In the genomic region with DNA sequence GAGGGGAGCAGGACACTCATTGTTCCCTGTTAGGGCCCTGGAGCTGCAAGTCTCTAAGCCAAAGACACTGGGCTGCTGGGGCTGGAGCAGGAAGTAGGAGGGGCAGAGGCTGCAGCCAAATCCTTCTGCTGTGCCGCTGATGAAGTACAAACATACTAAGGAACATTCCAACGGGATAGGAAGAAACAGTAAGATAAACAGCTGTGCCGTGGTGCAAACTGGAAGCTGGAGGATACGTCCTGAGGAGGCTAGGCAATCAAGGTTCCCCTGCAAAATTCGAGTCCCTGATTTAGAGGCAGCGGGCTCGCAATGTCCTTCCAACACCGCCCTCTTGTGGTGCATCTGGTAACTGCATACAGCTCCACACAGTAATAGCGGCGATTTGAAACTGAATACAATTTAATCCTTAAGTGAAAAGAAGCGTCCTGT, we compare ENCODE assay signal across 8 mouse cellular contexts. TPM values are rescaled to one million over a fixed set of nuclear protein-coding genes. Genes with fewer than 3 reads are reported as not detected.
DNase-seq lines count a peak whose midpoint lies in the region; ATAC-seq and TF ChIP-seq lines count a peak whose summit lies in the region.

No protein-coding gene starts in this region.

- no peak overlapping the region for H3K27ac ChIP-seq in embryonic fibroblast, embryonic 13.5 days (ENCODE audit: insufficient read depth, low read length)
- no peak overlapping the region for H3K27ac ChIP-seq in heart, embryonic 12.5 days (ENCODE audit: poor library complexity, severe bottlenecking)
- H3K27ac ChIP-seq in kidney, embryonic 16.5 days (ENCODE audit: low read length) = peak overlapping the region; percentile 50; the same call in 1 of the 2 replicates
- no peak overlapping the region for H3K27ac ChIP-seq in liver, embryonic 11.5 days (ENCODE audit: low read depth, low read length)
- no peak overlapping the region; the same call in 1 of the 2 replicates for H3K27ac ChIP-seq in stomach, embryonic 15.5 days

- 0 out of 2 replicates have a peak overlapping the region, but pooled peaks have one; percentile 18 for H3K9ac ChIP-seq in heart, embryonic 12.5 days
- peak overlapping the region; percentile 53; the same call in 1 of the 2 replicates for H3K9ac ChIP-seq in kidney, embryonic 16.5 days (replicated peaks; ENCODE audit: low read length)
- H3K9ac ChIP-seq in liver, embryonic 11.5 days (ENCODE audit: low read depth, low read length) = no peak overlapping the region
- H3K9ac ChIP-seq in stomach, embryonic 15.5 days = no peak overlapping the region

- H3K9me3 ChIP-seq in heart, embryonic 12.5 days (replicated peaks) = no peaks in the 10 kb centered on the region
- no peaks in the 10 kb centered on the region for H3K9me3 ChIP-seq in kidney, embryonic 16.5 days (ENCODE audit: low read length)
- H3K9me3 ChIP-seq in liver, embryonic 11.5 days (ENCODE audit: control insufficient read depth, low read length) = no peaks in the 10 kb centered on the region
- H3K9me3 ChIP-seq in stomach, embryonic 15.5 days = no peaks in the 10 kb centered on the region

- TF ChIP-seq CTCF in embryonic fibroblast, embryonic 13.5 days (IDR thresholded peaks at IDR 0.05; ENCODE audit: borderline replicate concordance, insufficient read depth, low read length) = peak; percentile 95

- WGBS in heart, embryonic 12.5 days = under 1% methylated on average over 11 of the region's 11 CpGs
- WGBS in kidney, embryonic 16.5 days = under 1% methylated on average over 11 of the region's 11 CpGs
- 0% methylated on average over 11 of the region's 11 CpGs for WGBS in liver, embryonic 11.5 days
- under 1% methylated on average over 11 of the region's 11 CpGs for WGBS in stomach, embryonic 15.5 days

- H3K4me2 ChIP-seq in heart, embryonic 12.5 days = peak overlapping the region; percentile 64
- H3K4me2 ChIP-seq in kidney, embryonic 16.5 days (replicated peaks; ENCODE audit: low read depth, low read length) = peak overlapping the region; percentile 58
- peak overlapping the region; percentile 45 for H3K4me2 ChIP-seq in liver, embryonic 11.5 days
- H3K4me2 ChIP-seq in stomach, embryonic 15.5 days = peak overlapping the region; percentile 48

- peak; percentile 60; the same call in 1 of the 2 replicates for ATAC-seq in heart, embryonic 12.5 days (ENCODE audit: insufficient number of reproducible peaks, low FRiP score)
- peak; percentile 82 for ATAC-seq in kidney, embryonic 16.5 days (ENCODE audit: low FRiP score, low TSS enrichment)
- ATAC-seq in liver, embryonic 11.5 days (replicated peaks; ENCODE audit: low FRiP score) = no peak
- ATAC-seq in stomach, embryonic 15.5 days (ENCODE audit: insufficient read depth, low FRiP score, low read depth) = peak; percentile 63; the same call in 1 of the 2 replicates

- no peak for TF ChIP-seq POLR2A in embryonic fibroblast, embryonic 13.5 days (IDR thresholded peaks at IDR 0.05; ENCODE audit: low read depth, low read length)

- no peaks in the 10 kb centered on the region for H3K36me3 ChIP-seq in heart, embryonic 12.5 days
- no peaks in the 10 kb centered on the region for H3K36me3 ChIP-seq in kidney, embryonic 16.5 days (ENCODE audit: insufficient read depth, low read length)
- no peaks in the 10 kb centered on the region for H3K36me3 ChIP-seq in liver, embryonic 11.5 days (ENCODE audit: control insufficient read depth, insufficient read depth, low read length)
- no peaks in the 10 kb centered on the region for H3K36me3 ChIP-seq in stomach, embryonic 15.5 days

- peak overlapping the region; percentile 9; the same call in 1 of the 2 replicates for H3K4me3 ChIP-seq in embryonic fibroblast, embryonic 13.5 days (ENCODE audit: insufficient read depth, low read length)
- peak overlapping the region; percentile 29 for H3K4me3 ChIP-seq in heart, embryonic 12.5 days
- peak overlapping the region; percentile 37 for H3K4me3 ChIP-seq in kidney, embryonic 16.5 days (ENCODE audit: low read length)
- H3K4me3 ChIP-seq in liver, embryonic 11.5 days (ENCODE audit: low read depth, low read length) = peak overlapping the region; percentile 24; the same call in 1 of the 2 replicates
- no peak overlapping the region; the same call in 1 of the 2 replicates for H3K4me3 ChIP-seq in stomach, embryonic 15.5 days (replicated peaks)

- H3K4me1 ChIP-seq in embryonic fibroblast, embryonic 13.5 days (ENCODE audit: control insufficient read depth, insufficient read depth, low read length) = no peaks in the 10 kb centered on the region
- H3K4me1 ChIP-seq in heart, embryonic 12.5 days (replicated peaks) = peaks cover 6% of the 10 kb centered on the region; the same call in 1 of the 2 replicates
- peaks cover 7% of the 10 kb centered on the region for H3K4me1 ChIP-seq in kidney, embryonic 16.5 days (ENCODE audit: insufficient read depth, low read length)
- no peaks in the 10 kb centered on the region for H3K4me1 ChIP-seq in liver, embryonic 11.5 days (replicated peaks; ENCODE audit: control insufficient read depth, insufficient read depth, low read length)
- no peaks in the 10 kb centered on the region for H3K4me1 ChIP-seq in stomach, embryonic 15.5 days

- H3K27me3 ChIP-seq in heart, embryonic 12.5 days (replicated peaks) = 0 out of 2 replicates have a peak, but pooled peaks cover 6% of the 10 kb centered on the region
- H3K27me3 ChIP-seq in kidney, embryonic 16.5 days (ENCODE audit: insufficient read depth, low read length) = no peaks in the 10 kb centered on the region; the same call in 1 of the 2 replicates
- no peaks in the 10 kb centered on the region for H3K27me3 ChIP-seq in liver, embryonic 11.5 days (replicated peaks; ENCODE audit: control insufficient read depth, insufficient read depth, low read length)
- H3K27me3 ChIP-seq in stomach, embryonic 15.5 days (replicated peaks) = no peaks in the 10 kb centered on the region

- peak; percentile 86 to 87 for DNase-seq in B cell, adult 2 months
- peak; percentile 88 for DNase-seq in brain, adult 2 months (ENCODE audit: low read depth, low spot score)
- peak; percentile 71 for DNase-seq in liver, embryonic 11.5 days (ENCODE audit: low spot score)
- DNase-seq in neural tube, embryonic 10.5 days (ENCODE audit: extremely low spot score, low spot score) = peak; percentile 90

RNA-seq across cellular contexts. Expression of a gene that starts 39.3 kb away (rescaled TPM):
- polyA plus RNA-seq in embryonic fibroblast, embryonic 13.5 days (2011; ENCODE audit: insufficient read length, low read depth, missing spikeins) = not detected in 2 replicates
- polyA plus RNA-seq in heart, embryonic 12.5 days (2016; fragmentation: Nextera tagmentation; extraction: Ambion mirVana) = 0.10 and 0.27 TPM in 2 replicates
- 0.64 and 0.85 TPM in 2 replicates for polyA plus RNA-seq in kidney, embryonic 16.5 days (2015; fragmentation: Nextera tagmentation; extraction: Ambion mirVana)
- polyA plus RNA-seq in liver, embryonic 11.5 days (2014; fragmentation: Nextera tagmentation; extraction: Ambion mirVana) = 0.25 and 0.49 TPM in 2 replicates
- polyA plus RNA-seq in stomach, embryonic 15.5 days (2015; fragmentation: Nextera tagmentation; extraction: Ambion mirVana) = 0.26 and 0.63 TPM in 2 replicates

RNA-seq across cellular contexts. Expression of a gene that starts 39.5 kb away (rescaled TPM):
- polyA plus RNA-seq in embryonic fibroblast, embryonic 13.5 days (2011; ENCODE audit: insufficient read length, low read depth, missing spikeins) = 7.1 and 9.0 TPM in 2 replicates
- polyA plus RNA-seq in heart, embryonic 12.5 days (2016; fragmentation: Nextera tagmentation; extraction: Ambion mirVana) = 10.5 and 10.8 TPM in 2 replicates
- polyA plus RNA-seq in kidney, embryonic 16.5 days (2015; fragmentation: Nextera tagmentation; extraction: Ambion mirVana) = 18.1 TPM in 2 replicates
- 1.0 and 1.5 TPM in 2 replicates for polyA plus RNA-seq in liver, embryonic 11.5 days (2014; fragmentation: Nextera tagmentation; extraction: Ambion mirVana)
- polyA plus RNA-seq in stomach, embryonic 15.5 days (2015; fragmentation: Nextera tagmentation; extraction: Ambion mirVana) = 5.2 and 6.0 TPM in 2 replicates

Comparison
In these comparisons a context has a peak if more than half of its experiments do, and no peak if none do; other contexts are left out.
1. H3K9ac ChIP-seq: peak in heart, embryonic 12.5 days (single experiment) and kidney, embryonic 16.5 days (single experiment); none in liver, embryonic 11.5 days (single experiment) and stomach, embryonic 15.5 days (single experiment).
2. Peak in every context shown above with its lines, with median percentiles within 50 percentile points of each other: DNase-seq and H3K4me2 ChIP-seq.